Mouse (Mus musculus) hindbrain, embryonic 16.5 days (tissue): ENCODE results near the gene Prom1. TPM values are rescaled to one million over a fixed set of nuclear protein-coding genes. Genes with fewer than 3 reads are reported as not detected.

Experiments used
- ATAC-seq: fragments of 200-750 bp; cut with Nextera tagmentation; 2 replicates; pipeline ENCODE4 v1.8.0; 2017; ENCODE audit warnings: moderate TSS enrichment, moderate library complexity
- H3K27ac ChIP-seq: fragments of 300-500 bp; sonication (generic); 2 replicates; pipeline ENCODE4 v1.5.1; 2014; ENCODE audit warnings: low read depth, mild to moderate bottlenecking, control low read depth, low read length, moderate library complexity
- H3K27me3 ChIP-seq: fragments of 300-500 bp; sonication (generic); replicated peaks from 2 replicates; pipeline ENCODE4 v1.6.1; 2014; ENCODE audit warnings: low read length; ENCODE audit not compliant: control insufficient read depth, insufficient read depth
- H3K36me3 ChIP-seq: fragments of 300-500 bp; sonication (generic); 2 replicates; pipeline ENCODE4 v1.6.1; 2014; ENCODE audit warnings: mild to moderate bottlenecking, low read length, moderate library complexity, mixed read lengths; ENCODE audit not compliant: control insufficient read depth, insufficient read depth
- H3K4me1 ChIP-seq: fragments of 300-500 bp; sonication (generic); 2 replicates; pipeline ENCODE4 v1.6.1; 2014; ENCODE audit warnings: low read depth, low read length; ENCODE audit not compliant: control insufficient read depth, insufficient read depth
- H3K4me2 ChIP-seq: fragments of 300-500 bp; sonication (generic); 2 replicates; pipeline ENCODE4 v1.6.1; 2014; ENCODE audit warnings: mild to moderate bottlenecking, low read length, control low read depth, moderate library complexity
- H3K4me3 ChIP-seq: fragments of 300-500 bp; sonication (generic); 2 replicates; pipeline ENCODE4 v1.5.1; 2014; ENCODE audit warnings: mild to moderate bottlenecking, low read length, control low read depth, moderate library complexity
- H3K9ac ChIP-seq: fragments of 300-500 bp; sonication (generic); 2 replicates; pipeline ENCODE4 v1.6.1; 2014; ENCODE audit warnings: low read depth, mild to moderate bottlenecking, control low read depth, low read length, moderate library complexity
- H3K9me3 ChIP-seq: fragments of 300-500 bp; sonication (generic); 2 replicates; pipeline ENCODE4 v1.6.1; 2014; ENCODE audit warnings: mild to moderate bottlenecking, low read length, moderate library complexity; ENCODE audit not compliant: control insufficient read depth
- WGBS: fragments of 180-500 bp; shearing (Covaris S2); extraction: QIAGEN DNeasy Blood & Tissue Kit; methylation state at CpG from one replicate; pipeline ENCODE4 v1.1.7; 2014; 5-methylcytosine and 5-hydroxymethylcytosine counted together
- polyA plus RNA-seq: library from polyadenylated mRNA; unstranded; fragments of >200 nt; fragmentation: Nextera tagmentation; extraction: Ambion mirVana; gene quantifications from 2 replicates; pipeline ENCODE4 v1.2.1, GENCODE M21; 2015

Gene Prom1
- polyA plus RNA-seq, 1 experiment from 2014 or later: 25.6 TPM

GRCm38 (mm10) chr5:43971156-43971555 is 130.7 kb downstream of the Prom1 start:
- no peak for ATAC-seq
- no peak overlapping the region for H3K9ac ChIP-seq
- WGBS: 84% methylated on average over 2 of the region's 2 CpGs

GRCm38 (mm10) chr5:43970532-43970931 is 131.3 kb downstream of the Prom1 start:
- no peak overlapping the region for H3K27ac ChIP-seq
- no peak overlapping the region for H3K4me2 ChIP-seq
- no peaks in the 10 kb centered on the region for H3K9me3 ChIP-seq
- no peaks in the 10 kb centered on the region for H3K4me1 ChIP-seq
- no peaks in the 10 kb centered on the region for H3K27me3 ChIP-seq
- H3K36me3 ChIP-seq: no peaks in the 10 kb centered on the region
- no peak overlapping the region for H3K9ac ChIP-seq
- H3K4me3 ChIP-seq: no peak overlapping the region
- WGBS: 78% methylated on average over 2 of the region's 2 CpGs
- no peak for ATAC-seq

More at GRCm38 (mm10) chr5:43971156-43971555, 130.7 kb downstream of the Prom1 start:
- no peaks in the 10 kb centered on the region for H3K27me3 ChIP-seq
- no peak overlapping the region for H3K4me3 ChIP-seq
- H3K4me1 ChIP-seq: no peaks in the 10 kb centered on the region
- H3K27ac ChIP-seq: no peak overlapping the region
- H3K9me3 ChIP-seq: no peaks in the 10 kb centered on the region
- H3K36me3 ChIP-seq: no peaks in the 10 kb centered on the region
- no peak overlapping the region for H3K4me2 ChIP-seq

- Histone ChIP-seq H3K4me3 (no peak overlapping the region), H3K27ac (no peak overlapping the region), H3K9ac (no peak overlapping the region), H3K9me3 (no peaks in the 10 kb centered on the region), H3K27me3 (no peaks in the 10 kb centered on the region), H3K36me3 (no peaks in the 10 kb centered on the region), H3K4me1 (no peaks in the 10 kb centered on the region), H3K4me2 (no peak overlapping the region)
- WGBS: 69% methylated on average over 2 of the region's 2 CpGs
- ATAC-seq: no peak
These were observed 133.2 kb downstream of the Prom1 start for GRCm38 (mm10) chr5:43968634-43969033.

DNA sequence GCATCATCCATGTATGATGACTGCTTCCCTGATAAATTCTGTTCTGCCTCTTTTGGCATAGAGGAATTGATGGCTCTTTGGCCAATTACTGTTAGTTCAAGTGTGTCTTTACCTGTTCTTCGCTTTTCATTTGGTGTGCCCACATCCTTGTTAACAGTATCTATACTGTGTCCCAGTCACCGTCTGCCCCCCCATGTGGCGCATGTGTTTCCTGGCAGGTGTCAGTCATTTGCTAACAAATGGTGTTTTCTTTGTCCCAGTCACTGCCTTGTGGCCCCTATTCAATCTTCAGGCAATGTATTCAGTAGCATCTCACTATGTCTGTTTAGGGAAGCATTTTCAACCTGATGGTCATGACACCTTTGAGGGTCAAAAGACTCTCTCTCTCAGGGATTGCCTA is 140.8 kb downstream of the Prom1 start:
- H3K4me2 ChIP-seq: no peak overlapping the region
- 87% methylated on average over 3 of the region's 3 CpGs for WGBS
- H3K27me3 ChIP-seq: no peaks in the 10 kb centered on the region
- H3K36me3 ChIP-seq: no peaks in the 10 kb centered on the region
- H3K9me3 ChIP-seq: no peaks in the 10 kb centered on the region
- no peaks in the 10 kb centered on the region for H3K4me1 ChIP-seq
- H3K9ac ChIP-seq: no peak overlapping the region
- ATAC-seq: no peak
- H3K27ac ChIP-seq: no peak overlapping the region
- H3K4me3 ChIP-seq: no peak overlapping the region

DNA sequence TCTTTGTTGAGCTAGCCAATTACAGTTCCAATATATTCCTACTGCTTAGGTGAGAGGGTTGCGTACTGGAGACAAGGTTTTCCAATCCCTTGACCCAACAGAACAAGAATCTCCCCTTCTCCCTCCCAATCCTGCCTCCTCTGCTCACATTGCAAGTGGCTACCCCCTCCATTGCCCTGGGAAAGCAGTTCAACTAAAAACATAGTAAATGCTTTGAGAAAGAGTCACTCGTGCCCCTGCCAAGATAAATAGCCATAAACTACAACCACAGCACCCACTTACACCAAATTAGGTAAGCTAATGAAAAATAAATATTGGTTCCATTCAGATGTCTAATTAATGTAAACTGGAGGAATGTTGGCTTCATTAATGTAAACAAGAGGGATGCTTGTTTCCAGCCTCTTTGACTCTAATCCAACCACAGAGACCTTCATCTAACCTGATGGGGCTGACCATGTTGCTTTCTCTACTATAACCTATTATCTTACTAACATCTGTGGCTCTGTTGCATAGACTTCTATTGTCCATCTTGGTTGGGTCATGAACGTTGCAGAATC is 141.9 kb downstream of the Prom1 start:
- Histone ChIP-seq H3K9me3 (no peaks in the 10 kb centered on the region), H3K27ac (no peak overlapping the region), H3K36me3 (no peaks in the 10 kb centered on the region), H3K4me2 (no peak overlapping the region), H3K27me3 (no peaks in the 10 kb centered on the region), H3K9ac (no peak overlapping the region), H3K4me1 (no peaks in the 10 kb centered on the region), H3K4me3 (no peak overlapping the region)
- 78% methylated on average over 3 of the region's 3 CpGs for WGBS
- ATAC-seq: no peak

DNA sequence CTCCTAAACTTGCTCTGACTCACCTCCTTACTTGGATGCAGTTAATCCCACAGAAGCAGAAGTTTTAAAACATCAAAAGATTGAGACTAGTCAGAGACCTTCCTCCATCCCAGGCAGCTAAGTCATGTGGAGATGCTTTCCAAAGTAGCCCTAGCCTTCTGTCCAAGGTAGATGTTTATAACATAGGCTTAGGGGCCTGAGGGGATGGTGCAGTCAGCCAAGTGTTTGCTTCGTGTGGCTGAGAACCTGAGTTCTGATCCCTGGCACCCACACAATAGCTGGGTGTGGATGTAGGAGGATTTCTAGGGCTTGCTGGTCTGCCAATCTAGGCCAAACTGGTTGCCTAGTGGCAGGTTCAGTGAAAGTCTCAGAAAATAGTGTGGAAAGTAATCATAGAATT is 148.6 kb downstream of the Prom1 start:
- no peak overlapping the region for H3K27ac ChIP-seq
- H3K9me3 ChIP-seq: no peaks in the 10 kb centered on the region
- H3K36me3 ChIP-seq: no peaks in the 10 kb centered on the region
- H3K4me1 ChIP-seq: peaks cover 6% of the 10 kb centered on the region; the same call in 1 of the 2 replicates
- no peak overlapping the region for H3K4me2 ChIP-seq
- WGBS: 77% methylated on average over 1 of the region's 1 CpGs
- H3K27me3 ChIP-seq: no peaks in the 10 kb centered on the region
- H3K4me3 ChIP-seq: no peak overlapping the region
- H3K9ac ChIP-seq: no peak overlapping the region
- no peak for ATAC-seq

GRCm38 (mm10) chr5:43948748-43949275 is 153.0 kb downstream of the Prom1 start:
- Histone ChIP-seq H3K4me2 (peak overlapping the region; percentile 62), H3K27me3 (no peaks in the 10 kb centered on the region), H3K4me1 (peaks cover 13% of the 10 kb centered on the region), H3K4me3 (no peak overlapping the region), H3K9ac (0 out of 2 replicates have a peak overlapping the region, but pooled peaks have one; percentile 4), H3K27ac (no peak overlapping the region), H3K9me3 (no peaks in the 10 kb centered on the region), H3K36me3 (no peaks in the 10 kb centered on the region)
- ATAC-seq: peak; percentile 27; the same call in 1 of the 2 replicates
- WGBS: 1% methylated on average over 8 of the region's 8 CpGs

DNA sequence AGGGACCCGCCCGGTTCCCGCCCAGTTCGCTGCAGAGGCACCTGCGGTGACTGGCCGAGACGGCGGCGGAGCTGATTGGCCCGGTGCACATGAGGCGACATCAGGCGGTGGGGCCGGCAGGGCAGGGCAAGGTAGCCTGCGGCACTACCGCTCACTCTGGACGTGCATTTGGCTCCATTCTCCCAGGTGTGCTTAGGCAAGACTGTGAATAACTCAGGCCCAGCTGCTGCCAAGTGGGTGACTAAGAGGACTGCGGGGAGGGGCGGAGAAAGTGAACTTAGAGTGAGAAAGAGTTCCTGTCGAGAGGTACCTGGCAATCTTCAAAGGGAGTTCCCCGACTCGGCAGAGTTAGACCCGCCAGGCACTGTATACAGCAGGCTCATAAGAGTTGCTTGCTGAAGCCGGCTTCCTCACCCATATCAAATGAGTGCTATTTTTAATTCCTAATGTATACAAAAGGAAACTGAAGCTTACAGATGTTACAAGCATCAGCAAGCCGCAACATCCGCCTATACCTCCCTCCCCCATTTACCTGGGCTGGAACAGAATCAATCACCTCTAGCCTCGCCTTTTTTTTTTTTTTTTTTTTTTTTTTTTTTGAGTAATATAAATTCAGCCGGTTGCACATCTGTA is 153.6 kb downstream of the Prom1 start:
- Histone ChIP-seq H3K9me3 (no peaks in the 10 kb centered on the region), H3K27ac (no peak overlapping the region), H3K4me1 (peaks cover 13% of the 10 kb centered on the region), H3K36me3 (no peaks in the 10 kb centered on the region), H3K9ac (peak overlapping the region; percentile 4), H3K4me3 (peak overlapping the region; percentile 33), H3K4me2 (peak overlapping the region; percentile 62), H3K27me3 (no peaks in the 10 kb centered on the region)
- WGBS: under 1% methylated on average over 27 of the region's 27 CpGs
- peak; percentile 89 for ATAC-seq

DNA sequence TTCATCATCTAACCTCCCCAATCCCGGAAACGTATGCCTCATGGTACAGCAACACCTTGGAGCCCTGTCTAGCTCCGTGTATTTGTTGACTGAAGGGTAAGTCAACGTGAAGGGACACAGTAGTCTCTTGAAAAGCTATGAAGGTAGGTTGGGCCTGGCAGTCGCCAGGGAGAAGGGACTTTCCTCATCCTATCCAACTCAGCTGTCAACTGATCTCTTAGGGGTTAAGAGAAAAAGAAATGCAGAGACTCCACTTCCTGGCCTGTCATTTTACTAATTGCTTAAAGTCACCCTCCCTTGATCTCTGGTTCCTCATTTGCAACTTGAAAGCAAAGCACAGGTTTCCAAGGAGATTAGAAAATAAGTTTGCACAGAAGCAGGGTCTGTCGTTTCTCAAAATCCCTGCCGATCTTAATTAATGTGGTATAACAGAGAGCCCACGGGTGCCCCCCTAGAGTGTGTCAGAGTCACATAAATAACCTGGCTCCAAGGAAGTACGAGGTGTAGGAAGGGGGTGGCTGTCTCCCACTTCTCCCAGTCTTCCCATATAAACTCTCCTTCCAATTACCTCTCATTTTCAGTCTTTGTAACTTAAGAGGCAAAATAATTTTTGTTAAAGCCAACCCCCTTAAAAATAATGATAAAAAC is 154.4 kb downstream of the Prom1 start:
- WGBS: 39% methylated on average over 9 of the region's 9 CpGs
- Histone ChIP-seq H3K36me3 (no peaks in the 10 kb centered on the region), H3K27ac (no peak overlapping the region), H3K27me3 (no peaks in the 10 kb centered on the region), H3K4me2 (peak overlapping the region; percentile 62), H3K4me3 (peak overlapping the region; percentile 33), H3K4me1 (peaks cover 13% of the 10 kb centered on the region), H3K9ac (no peak overlapping the region), H3K9me3 (no peaks in the 10 kb centered on the region)
- ATAC-seq: peak; percentile 65; the same call in 1 of the 2 replicates
